Mouse (Mus musculus) brown adipose tissue, adult 24 weeks (tissue): ENCODE data around the gene Rpl13a. TPM values are rescaled to one million over a fixed set of nuclear protein-coding genes. Genes with fewer than 3 reads are reported as not detected.
"Not testable (repeated sequence)": the region's sequence is repeated elsewhere in the genome, so short reads cannot be mapped to it uniquely, and the experiment has no call there.

Experiments used
- H3K27ac ChIP-seq: fragments of 200-500 bp; replicated peaks from 2 replicates; pipeline ENCODE4 v1.5.1; 2012; ENCODE audit warnings: low read depth, mild to moderate bottlenecking, low read length
- H3K4me1 ChIP-seq: fragments of 200-500 bp; 2 replicates; pipeline ENCODE4 v1.6.1; 2012; ENCODE audit warnings: low read length, mixed read lengths; ENCODE audit not compliant: control insufficient read depth, insufficient read depth, insufficient read length
- H3K4me3 ChIP-seq: fragments of 200-500 bp; 2 replicates; pipeline ENCODE4 v1.5.1; 2012; ENCODE audit warnings: low read depth, mild to moderate bottlenecking, low read length, moderate library complexity; ENCODE audit not compliant: insufficient read depth
- polyA plus RNA-seq: library from polyadenylated mRNA; stranded (reverse); fragments of >200 nt; gene quantifications from 2 replicates; pipeline ENCODE4 v1.2.4, GENCODE M21; 2012; ENCODE audit not compliant: missing spikeins, insufficient read depth, insufficient read length

Gene Rpl13a
- polyA plus RNA-seq, 1 experiment: 1,142 TPM

- Histone ChIP-seq H3K4me3 (0 out of 2 replicates have a peak overlapping the region, but pooled peaks have one; percentile 69), H3K4me1 (peaks cover 4% of the 10 kb centered on the region; the same call in 1 of the 2 replicates), H3K27ac (no peak overlapping the region)
Measured at GRCm38 (mm10) chr7:45134544-45135026, 6.0 kb upstream of the Rpl13a start.

- Histone ChIP-seq H3K4me1 (peaks cover 5% of the 10 kb centered on the region; the same call in 1 of the 2 replicates), H3K27ac (no peak overlapping the region)
Measured at GRCm38 (mm10) chr7:45133446-45134159, 5.0 kb upstream of the Rpl13a start.

GRCm38 (mm10) chr7:45131850-45132249 is 3.3 kb upstream of the Rpl13a start:
- H3K4me1 ChIP-seq: peaks cover 13% of the 10 kb centered on the region; the same call in 1 of the 2 replicates
- no peak overlapping the region for H3K4me3 ChIP-seq
- no peak overlapping the region for H3K27ac ChIP-seq

More at GRCm38 (mm10) chr7:45133446-45134159, 5.0 kb upstream of the Rpl13a start:
- no peak overlapping the region for H3K4me3 ChIP-seq

- Histone ChIP-seq H3K4me3 (peak overlapping the region; percentile 73), H3K27ac (peak overlapping the region; percentile 90), H3K4me1 (peaks cover 13% of the 10 kb centered on the region; the same call in 1 of the 2 replicates)
Measured at GRCm38 (mm10) chr7:45129776-45130512, 1.4 kb upstream of the Rpl13a start.

GRCm38 (mm10) chr7:45129318-45129717 is 757 bp upstream of the Rpl13a start:
- peaks cover 11% of the 10 kb centered on the region; the same call in 1 of the 2 replicates for H3K4me1 ChIP-seq
- H3K4me3 ChIP-seq: peak overlapping the region; percentile 73
- peak overlapping the region; percentile 90 for H3K27ac ChIP-seq

GRCm38 (mm10) chr7:45127700-45128224 is 799 bp downstream of the Rpl13a start:
- peak overlapping the region; percentile 90 for H3K4me3 ChIP-seq
- H3K27ac ChIP-seq: peak overlapping the region; percentile 86
- H3K4me1 ChIP-seq: peaks cover 11% of the 10 kb centered on the region

- peak overlapping the region; percentile 90 for H3K4me3 ChIP-seq
- peaks cover 12% of the 10 kb centered on the region for H3K4me1 ChIP-seq
- H3K27ac ChIP-seq: no peak overlapping the region
Measured at GRCm38 (mm10) chr7:45126844-45127699, 1.5 kb downstream of the Rpl13a start.

GRCm38 (mm10) chr7:45126147-45126843 is 2.3 kb downstream of the Rpl13a start:
- no peak overlapping the region for H3K27ac ChIP-seq
- H3K4me3 ChIP-seq: no peak overlapping the region
- peaks cover 17% of the 10 kb centered on the region for H3K4me1 ChIP-seq

GRCm38 (mm10) chr7:45125649-45126048 is 2.9 kb downstream of the Rpl13a start:
- not testable (repeated sequence) for H3K4me3 ChIP-seq, H3K27ac ChIP-seq

GRCm38 (mm10) chr7:45125144-45125600 is 3.4 kb downstream of the Rpl13a start:
- Histone ChIP-seq H3K27ac (no peak overlapping the region), H3K4me3 (no peak overlapping the region), H3K4me1 (peaks cover 20% of the 10 kb centered on the region)

More at GRCm38 (mm10) chr7:45125649-45126048, 2.9 kb downstream of the Rpl13a start:
- peaks cover 20% of the 10 kb centered on the region for H3K4me1 ChIP-seq

- Histone ChIP-seq H3K4me1 (peaks cover 17% of the 10 kb centered on the region), H3K4me3 (peak within 1 kb of the TSS; percentile 75), H3K27ac (peak within 1 kb of the TSS; percentile 89)
Measured at GRCm38 (mm10) chr7:45124224-45125143, 4.1 kb downstream of the Rpl13a start, which contains the start of gene Rps11. Gene Rps11 (minus strand): TSS chr7:45124439.

GRCm38 (mm10) chr7:45123186-45123570 is 5.4 kb downstream of the Rpl13a start:
- peaks cover 17% of the 10 kb centered on the region for H3K4me1 ChIP-seq

GRCm38 (mm10) chr7:45122561-45123185 is 5.9 kb downstream of the Rpl13a start:
- peaks cover 16% of the 10 kb centered on the region for H3K4me1 ChIP-seq
- peak overlapping the region; percentile 75 for H3K4me3 ChIP-seq
- peak overlapping the region; percentile 89 for H3K27ac ChIP-seq

More at GRCm38 (mm10) chr7:45123186-45123570, 5.4 kb downstream of the Rpl13a start:
- Histone ChIP-seq H3K4me3 (peak overlapping the region; percentile 75), H3K27ac (peak overlapping the region; percentile 89)
